ENCODE assay signal across 25 mouse cellular contexts in genomic region chr4:134549899-134550298, GRCm38 (mm10). TPM values are rescaled to one million over a fixed set of nuclear protein-coding genes. Genes with fewer than 3 reads are reported as not detected.
A peak's percentile ranks its signal among the peaks of the same experiment; 100 is the strongest.
DNase-seq lines count a peak whose midpoint lies in the region; ATAC-seq and TF ChIP-seq lines count a peak whose summit lies in the region.
"Had no signal": no experiment of that assay in that cellular context is flagged by ENCODE, and none has a peak within 500 bp of the region (broad histone marks: within the 10 kb centered on the region; RNA-seq: fewer than 3 reads in every experiment).

No protein-coding gene starts in this region.

- H3K4me1 ChIP-seq in cerebellum, adult 2 months (ENCODE audit: control insufficient read depth, insufficient read depth, low read length) = peaks cover 41% of the 10 kb centered on the region
- no peaks in the 10 kb centered on the region for H3K4me1 ChIP-seq in intestine, postnatal 0 days (replicated peaks; ENCODE audit: control insufficient read depth, insufficient read depth, low read length)
- H3K4me1 ChIP-seq in intestine, embryonic 15.5 days (replicated peaks) = peaks cover 19% of the 10 kb centered on the region
- 0 out of 2 replicates have a peak, but pooled peaks cover 3% of the 10 kb centered on the region for H3K4me1 ChIP-seq in lung, embryonic 14.5 days (ENCODE audit: insufficient read depth)

- H3K36me3 ChIP-seq in intestine, postnatal 0 days (ENCODE audit: control insufficient read depth, insufficient read depth) = peaks cover 7% of the 10 kb centered on the region; the same call in 1 of the 2 replicates
- H3K36me3 ChIP-seq in intestine, embryonic 15.5 days = peaks cover 16% of the 10 kb centered on the region
- H3K36me3 ChIP-seq in lung, embryonic 14.5 days (ENCODE audit: insufficient read depth) = peaks cover 50% of the 10 kb centered on the region

- peaks cover 5% of the 10 kb centered on the region; the same call in 1 of the 2 replicates for H3K9me3 ChIP-seq in intestine, postnatal 0 days (ENCODE audit: control insufficient read depth)
- no peaks in the 10 kb centered on the region for H3K9me3 ChIP-seq in intestine, embryonic 15.5 days
- H3K9me3 ChIP-seq in lung, embryonic 14.5 days (ENCODE audit: low read depth, low read length) = peaks cover 6% of the 10 kb centered on the region; the same call in 1 of the 2 replicates
- H3K9me3 ChIP-seq: forebrain, embryonic 15.5 days; neural tube, embryonic 15.5 days had no signal

- no peak overlapping the region for H3K27ac ChIP-seq in cerebellum, adult 2 months (ENCODE audit: insufficient read depth, low read length)
- no peak overlapping the region for H3K27ac ChIP-seq in intestine, postnatal 0 days (ENCODE audit: low read depth, low read length)
- no peak overlapping the region for H3K27ac ChIP-seq in intestine, embryonic 15.5 days
- H3K27ac ChIP-seq in lung, embryonic 14.5 days (ENCODE audit: low read depth) = no peak overlapping the region
- H3K27ac ChIP-seq: forebrain, embryonic 15.5 days; hindbrain, embryonic 14.5 days; limb, embryonic 15.5 days; neural tube, embryonic 15.5 days had no signal

- H3K27me3 ChIP-seq in cerebellum, adult 2 months (ENCODE audit: control insufficient read depth, insufficient read depth, low read length) = no peaks in the 10 kb centered on the region
- no peaks in the 10 kb centered on the region for H3K27me3 ChIP-seq in intestine, postnatal 0 days (replicated peaks; ENCODE audit: control insufficient read depth, insufficient read depth, low read length)
- H3K27me3 ChIP-seq in intestine, embryonic 15.5 days (replicated peaks) = no peaks in the 10 kb centered on the region
- H3K27me3 ChIP-seq in lung, embryonic 14.5 days (ENCODE audit: insufficient read depth, low read length) = no peaks in the 10 kb centered on the region
- H3K27me3 ChIP-seq: forebrain, embryonic 15.5 days; limb, embryonic 15.5 days; neural tube, embryonic 15.5 days had no signal

- no peak for ATAC-seq in cerebellum, adult (ENCODE audit: insufficient number of reproducible peaks, low FRiP score, low TSS enrichment)
- ATAC-seq in intestine, postnatal 0 days = no peak
- no peak for ATAC-seq in intestine, embryonic 15.5 days
- ATAC-seq in lung, embryonic 14.5 days (ENCODE audit: insufficient read depth) = no peak
- ATAC-seq: activated CD4-positive, CD25-positive, alpha-beta regulatory T cell, adult 4 months; CD4-positive, CD25-positive, alpha-beta regulatory T cell, adult 4 months; forebrain, embryonic 15.5 days had no signal

- 99% methylated on average over 8 of the region's 8 CpGs for WGBS in cerebellum, adult 2 months
- 95% methylated on average over 8 of the region's 8 CpGs for WGBS in intestine, postnatal 0 days
- WGBS in intestine, embryonic 15.5 days = 97% methylated on average over 8 of the region's 8 CpGs
- WGBS in lung, embryonic 14.5 days = 97% methylated on average over 8 of the region's 8 CpGs

- no peak overlapping the region for H3K4me2 ChIP-seq in intestine, postnatal 0 days (replicated peaks; ENCODE audit: low read depth)
- no peak overlapping the region for H3K4me2 ChIP-seq in intestine, embryonic 15.5 days (replicated peaks)
- H3K4me2 ChIP-seq in lung, embryonic 14.5 days = no peak overlapping the region
- H3K4me2 ChIP-seq: hindbrain, embryonic 14.5 days; midbrain, embryonic 11.5 days had no signal

- TF ChIP-seq CTCF in cerebellum, adult 2 months (IDR thresholded peaks at IDR 0.05; ENCODE audit: borderline replicate concordance, insufficient read depth, low read depth, low read length) = peak; percentile 7; the same call in 1 of the 2 replicates
- TF ChIP-seq CTCF in intestine, postnatal 0 days (IDR thresholded peaks at IDR 0.05; ENCODE audit: low read depth) = peak; percentile 48
- TF ChIP-seq CTCF in lung, embryonic 14.5 days (IDR thresholded peaks at IDR 0.05; ENCODE audit: low read depth) = peak; percentile 34
- TF ChIP-seq CTCF in brain, embryonic 14.5 days (IDR thresholded peaks at IDR 0.05; ENCODE audit: borderline replicate concordance, extremely low read depth, insufficient read depth, insufficient read length) = peak; percentile 21; the same call in 1 of the 2 replicates

- H3K9ac ChIP-seq in intestine, postnatal 0 days (ENCODE audit: low read depth, low read length) = no peak overlapping the region
- H3K9ac ChIP-seq in intestine, embryonic 15.5 days = no peak overlapping the region
- no peak overlapping the region for H3K9ac ChIP-seq in lung, embryonic 14.5 days
- H3K9ac ChIP-seq: forebrain, embryonic 15.5 days; hindbrain, embryonic 14.5 days; limb, embryonic 15.5 days; neural tube, embryonic 15.5 days had no signal

- no peak for TF ChIP-seq POLR2A in cerebellum, adult 2 months (IDR thresholded peaks at IDR 0.05; ENCODE audit: borderline replicate concordance, insufficient read depth, low read length)
- no peak for TF ChIP-seq POLR2A in brain, embryonic 14.5 days (IDR thresholded peaks at IDR 0.05; ENCODE audit: borderline replicate concordance, extremely low read depth, insufficient read depth, insufficient read length, poor library complexity, severe bottlenecking)

- no peak overlapping the region for H3K4me3 ChIP-seq in cerebellum, adult 2 months (replicated peaks; ENCODE audit: insufficient read depth, low read depth, low read length)
- H3K4me3 ChIP-seq in intestine, postnatal 0 days (ENCODE audit: low read depth, low read length) = no peak overlapping the region
- H3K4me3 ChIP-seq in intestine, embryonic 15.5 days (replicated peaks) = no peak overlapping the region
- no peak overlapping the region for H3K4me3 ChIP-seq in lung, embryonic 14.5 days (ENCODE audit: low read depth, low read length)
- H3K4me3 ChIP-seq: erythroblast, embryonic 14.5 days; forebrain, embryonic 15.5 days; limb, embryonic 15.5 days; neural tube, embryonic 15.5 days had no signal

- DNase-seq in cerebellum, adult 2 months = peak in 1 of 2 experiments; percentile 15
- DNase-seq in lung, embryonic 14.5 days = no peak
- no peak for DNase-seq in lung, postnatal 4 days
- DNase-seq in brain, embryonic 14.5 days (ENCODE audit: low read depth) = no peak
- DNase-seq in testis, postnatal 14 days (ENCODE audit: low spot score) = no peak
- DNase-seq: adrenal gland, postnatal 14 days; cerebellum, postnatal 36 days; gastrocnemius, postnatal 10 days; heart, postnatal 10 days; kidney, adult 2 months; kidney, postnatal 25 days; lung, postnatal 36 days; right cerebral cortex, postnatal 25 days; thymus, postnatal 4 days had no signal

RNA-seq across cellular contexts. Expression of gene Selenon, which starts 2.1 kb away (rescaled TPM):
- polyA plus RNA-seq in cerebellum, adult 2 months (2012; rRNA removed) = 37.8 and 43.1 TPM in 2 replicates
- 5.7 and 6.8 TPM in 2 replicates for polyA plus RNA-seq in intestine, postnatal 0 days (2015; fragmentation: Nextera tagmentation; extraction: Ambion mirVana)
- polyA plus RNA-seq in intestine, embryonic 15.5 days (2015; fragmentation: Nextera tagmentation; extraction: Ambion mirVana) = 15.3 and 25.1 TPM in 2 replicates
- 49.5 and 62.0 TPM in 2 replicates for polyA plus RNA-seq in lung, embryonic 14.5 days (2014; fragmentation: Nextera tagmentation; extraction: Ambion mirVana)
- polyA plus RNA-seq in brain, embryonic 14.5 days (2012; rRNA removed) = 46.3 and 55.6 TPM in 2 replicates

RNA-seq across cellular contexts. Expression of gene Mtfr1l, which starts 14.7 kb away (rescaled TPM):
- 146 and 148 TPM in 2 replicates for polyA plus RNA-seq in cerebellum, adult 2 months (2012; rRNA removed)
- polyA plus RNA-seq in intestine, postnatal 0 days (2015; fragmentation: Nextera tagmentation; extraction: Ambion mirVana) = 84.5 and 88.1 TPM in 2 replicates
- polyA plus RNA-seq in intestine, embryonic 15.5 days (2015; fragmentation: Nextera tagmentation; extraction: Ambion mirVana) = 88.3 and 96.4 TPM in 2 replicates
- 119 and 125 TPM in 2 replicates for polyA plus RNA-seq in lung, embryonic 14.5 days (2014; fragmentation: Nextera tagmentation; extraction: Ambion mirVana)
- 152 and 168 TPM in 2 replicates for polyA plus RNA-seq in brain, embryonic 14.5 days (2012; rRNA removed)

RNA-seq across cellular contexts. Expression of gene Aunip, which starts 39.1 kb away (rescaled TPM):
- 0.24 and 0.65 TPM in 2 replicates for polyA plus RNA-seq in cerebellum, adult 2 months (2012; rRNA removed)
- 3.8 TPM in 2 replicates for polyA plus RNA-seq in intestine, postnatal 0 days (2015; fragmentation: Nextera tagmentation; extraction: Ambion mirVana)
- polyA plus RNA-seq in intestine, embryonic 15.5 days (2015; fragmentation: Nextera tagmentation; extraction: Ambion mirVana) = 16.0 and 18.0 TPM in 2 replicates
- 9.6 and 10.7 TPM in 2 replicates for polyA plus RNA-seq in lung, embryonic 14.5 days (2014; fragmentation: Nextera tagmentation; extraction: Ambion mirVana)
- polyA plus RNA-seq in brain, embryonic 14.5 days (2012; rRNA removed) = 2.8 and 3.9 TPM in 2 replicates

RNA-seq across cellular contexts. Expression of gene Paqr7, which starts 53.4 kb away (rescaled TPM):
- polyA plus RNA-seq in cerebellum, adult 2 months (2012; rRNA removed) = 86.0 and 99.2 TPM in 2 replicates
- polyA plus RNA-seq in intestine, postnatal 0 days (2015; fragmentation: Nextera tagmentation; extraction: Ambion mirVana) = 62.6 and 70.3 TPM in 2 replicates
- polyA plus RNA-seq in intestine, embryonic 15.5 days (2015; fragmentation: Nextera tagmentation; extraction: Ambion mirVana) = 11.5 TPM in 2 replicates
- polyA plus RNA-seq in lung, embryonic 14.5 days (2014; fragmentation: Nextera tagmentation; extraction: Ambion mirVana) = 1.1 TPM in 2 replicates
- 19.6 and 21.3 TPM in 2 replicates for polyA plus RNA-seq in brain, embryonic 14.5 days (2012; rRNA removed)
- polyA plus RNA-seq: erythroblast, embryonic 14.5 days had no signal
